Mouse (Mus musculus): ENCODE results near the gene Gprc5b. TPM values are rescaled to one million over a fixed set of nuclear protein-coding genes. Genes with fewer than 3 reads are reported as not detected.

The Gprc5b gene
- polyA plus RNA-seq, 1 experiment from 2014 or later, result 7.6 TPM

GRCm38 (mm10) chr7:118953626-118954282, 41.3 kb downstream of the Gprc5b start:
- DNase-seq (no peak), ATAC-seq (ENCODE audit: insufficient read depth) (no peak)
- H3K4me3 ChIP-seq (ENCODE audit: low read depth, low read length), result no peak overlapping the region
- peaks cover 3% of the 10 kb centered on the region; the same call in 1 of the 2 replicates for H3K4me1 ChIP-seq (ENCODE audit: insufficient read depth)
- H3K27me3 ChIP-seq (ENCODE audit: insufficient read depth, low read length), result no peaks in the 10 kb centered on the region
- H3K9ac ChIP-seq, result no peak overlapping the region
- 61% methylated on average over 11 of the region's 11 CpGs for WGBS
- TF ChIP-seq CTCF (IDR thresholded peaks at IDR 0.05; ENCODE audit: low read depth), result no peak
- H3K36me3 ChIP-seq (ENCODE audit: insufficient read depth), result no peaks in the 10 kb centered on the region
- no peak overlapping the region for H3K27ac ChIP-seq (ENCODE audit: low read depth)
- H3K4me2 ChIP-seq, result no peak overlapping the region
- H3K9me3 ChIP-seq (ENCODE audit: low read depth, low read length), result no peaks in the 10 kb centered on the region

GRCm38 (mm10) chr7:118949749-118950148, 45.3 kb downstream of the Gprc5b start:
- Histone ChIP-seq H3K4me1 (ENCODE audit: insufficient read depth) (no peaks in the 10 kb centered on the region), H3K4me3 (ENCODE audit: low read depth, low read length) (no peak overlapping the region), H3K9me3 (ENCODE audit: low read depth, low read length) (no peaks in the 10 kb centered on the region), H3K27ac (ENCODE audit: low read depth) (no peak overlapping the region), H3K4me2 (no peak overlapping the region), H3K27me3 (ENCODE audit: insufficient read depth, low read length) (no peaks in the 10 kb centered on the region), H3K36me3 (ENCODE audit: insufficient read depth) (no peaks in the 10 kb centered on the region), H3K9ac (no peak overlapping the region)
- DNase-seq, result peak; percentile 50
- no peak for TF ChIP-seq CTCF (IDR thresholded peaks at IDR 0.05; ENCODE audit: low read depth)
- WGBS, result 51% methylated on average over 7 of the region's 7 CpGs
- no peak for ATAC-seq (ENCODE audit: insufficient read depth)

GRCm38 (mm10) chr7:118948677-118949282, 46.2 kb downstream of the Gprc5b start:
- H3K36me3 ChIP-seq (ENCODE audit: insufficient read depth), result no peaks in the 10 kb centered on the region
- DNase-seq (no peak), ATAC-seq (ENCODE audit: insufficient read depth) (no peak)
- 66% methylated on average over 2 of the region's 2 CpGs for WGBS
- H3K4me2 ChIP-seq, result no peak overlapping the region
- no peak for TF ChIP-seq CTCF (IDR thresholded peaks at IDR 0.05; ENCODE audit: low read depth)
- no peaks in the 10 kb centered on the region for H3K27me3 ChIP-seq (ENCODE audit: insufficient read depth, low read length)
- no peaks in the 10 kb centered on the region for H3K4me1 ChIP-seq (ENCODE audit: insufficient read depth)
- no peak overlapping the region for H3K4me3 ChIP-seq (ENCODE audit: low read depth, low read length)
- no peak overlapping the region for H3K9ac ChIP-seq
- no peaks in the 10 kb centered on the region for H3K9me3 ChIP-seq (ENCODE audit: low read depth, low read length)
- H3K27ac ChIP-seq (ENCODE audit: low read depth), result no peak overlapping the region

DNA sequence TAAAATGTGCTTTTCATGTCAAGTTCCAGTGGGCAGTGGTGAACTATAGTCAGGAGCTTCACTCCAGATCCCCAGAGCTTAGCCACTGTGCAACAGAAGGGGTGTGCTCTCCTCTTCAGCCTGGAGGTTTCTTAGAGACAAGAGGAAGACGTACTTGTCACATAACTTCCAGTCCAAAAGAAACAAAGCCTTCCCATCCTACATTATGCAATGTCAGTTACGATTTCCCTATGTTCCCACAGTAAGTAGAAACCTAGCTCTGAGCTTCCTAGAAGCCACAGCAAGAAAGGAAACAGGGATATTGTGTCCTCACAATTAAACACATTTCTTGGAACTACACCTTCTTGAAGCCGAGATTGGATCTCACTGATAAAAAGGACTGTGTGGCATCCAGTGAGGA, 47.8 kb downstream of the Gprc5b start:
- H3K4me3 ChIP-seq (ENCODE audit: low read depth, low read length), result no peak overlapping the region
- H3K9ac ChIP-seq, result no peak overlapping the region
- no peak overlapping the region for H3K4me2 ChIP-seq
- H3K4me1 ChIP-seq (ENCODE audit: insufficient read depth), result no peaks in the 10 kb centered on the region
- WGBS, result 63% methylated on average over 3 of the region's 3 CpGs
- H3K27ac ChIP-seq (ENCODE audit: low read depth), result no peak overlapping the region
- H3K27me3 ChIP-seq (ENCODE audit: insufficient read depth, low read length), result no peaks in the 10 kb centered on the region
- no peak for TF ChIP-seq CTCF (IDR thresholded peaks at IDR 0.05; ENCODE audit: low read depth)
- H3K9me3 ChIP-seq (ENCODE audit: low read depth, low read length), result no peaks in the 10 kb centered on the region
- no peak for ATAC-seq (ENCODE audit: insufficient read depth)
- DNase-seq, result no peak
- H3K36me3 ChIP-seq (ENCODE audit: insufficient read depth), result no peaks in the 10 kb centered on the region

- ATAC-seq (ENCODE audit: insufficient read depth) (no peak), DNase-seq (no peak)
- Histone ChIP-seq H3K4me3 (ENCODE audit: low read depth, low read length) (no peak overlapping the region), H3K4me1 (ENCODE audit: insufficient read depth) (no peaks in the 10 kb centered on the region), H3K9ac (no peak overlapping the region), H3K36me3 (ENCODE audit: insufficient read depth) (no peaks in the 10 kb centered on the region), H3K27ac (ENCODE audit: low read depth) (no peak overlapping the region), H3K27me3 (ENCODE audit: insufficient read depth, low read length) (no peaks in the 10 kb centered on the region), H3K4me2 (no peak overlapping the region), H3K9me3 (ENCODE audit: low read depth, low read length) (no peaks in the 10 kb centered on the region)
- 9% methylated on average over 2 of the region's 2 CpGs for WGBS
- TF ChIP-seq CTCF (IDR thresholded peaks at IDR 0.05; ENCODE audit: low read depth), result no peak
These were observed 50.1 kb downstream of the Gprc5b start for GRCm38 (mm10) chr7:118944884-118945283.

DNA sequence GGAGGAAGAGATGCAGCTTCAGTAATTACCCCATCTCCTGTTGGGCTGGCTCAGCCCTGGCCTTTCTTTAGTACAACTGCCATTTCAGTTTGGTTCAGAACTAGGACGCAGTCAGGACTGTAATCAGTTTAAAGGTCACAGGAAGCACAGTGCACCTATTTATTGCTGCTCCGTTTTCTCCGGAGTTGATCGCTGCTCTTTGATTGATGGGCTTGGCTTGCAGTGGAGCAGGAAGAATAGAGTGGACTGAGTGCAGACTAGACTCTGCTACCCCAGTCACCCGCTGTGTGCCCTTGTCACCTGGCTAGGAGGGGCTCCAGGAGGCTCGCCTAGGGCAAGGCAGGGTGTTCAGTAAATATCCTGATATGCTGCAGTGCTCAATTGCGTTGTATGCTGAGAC, 51.8 kb downstream of the Gprc5b start:
- Histone ChIP-seq H3K36me3 (ENCODE audit: insufficient read depth) (no peaks in the 10 kb centered on the region), H3K4me2 (no peak overlapping the region), H3K9me3 (ENCODE audit: low read depth, low read length) (no peaks in the 10 kb centered on the region), H3K9ac (no peak overlapping the region), H3K4me3 (ENCODE audit: low read depth, low read length) (no peak overlapping the region), H3K27me3 (ENCODE audit: insufficient read depth, low read length) (no peaks in the 10 kb centered on the region), H3K27ac (ENCODE audit: low read depth) (no peak overlapping the region), H3K4me1 (ENCODE audit: insufficient read depth) (no peaks in the 10 kb centered on the region)
- no peak for TF ChIP-seq CTCF (IDR thresholded peaks at IDR 0.05; ENCODE audit: low read depth)
- WGBS, result 29% methylated on average over 7 of the region's 7 CpGs
- no peak for DNase-seq
- no peak for ATAC-seq (ENCODE audit: insufficient read depth)

GRCm38 (mm10) chr7:118942297-118942696, 52.7 kb downstream of the Gprc5b start:
- Histone ChIP-seq H3K9ac (no peak overlapping the region), H3K4me3 (ENCODE audit: low read depth, low read length) (no peak overlapping the region), H3K36me3 (ENCODE audit: insufficient read depth) (no peaks in the 10 kb centered on the region), H3K27ac (ENCODE audit: low read depth) (no peak overlapping the region), H3K9me3 (ENCODE audit: low read depth, low read length) (no peaks in the 10 kb centered on the region), H3K27me3 (ENCODE audit: insufficient read depth, low read length) (no peaks in the 10 kb centered on the region), H3K4me1 (ENCODE audit: insufficient read depth) (no peaks in the 10 kb centered on the region), H3K4me2 (no peak overlapping the region)
- DNase-seq (no peak), ATAC-seq (ENCODE audit: insufficient read depth) (no peak)
- TF ChIP-seq CTCF (IDR thresholded peaks at IDR 0.05; ENCODE audit: low read depth), result no peak
- 57% methylated on average over 3 of the region's 3 CpGs for WGBS

Data from lung, embryonic 14.5 days (tissue).